Mouse (Mus musculus): ENCODE measurements at regions not wholly inside any gene's neighbourhood (a gene's known extent, or its start where the extent isn't known, plus 50 kb on each side); places are given as distances from the start of the nearest gene placed in this dataset.

DNA sequence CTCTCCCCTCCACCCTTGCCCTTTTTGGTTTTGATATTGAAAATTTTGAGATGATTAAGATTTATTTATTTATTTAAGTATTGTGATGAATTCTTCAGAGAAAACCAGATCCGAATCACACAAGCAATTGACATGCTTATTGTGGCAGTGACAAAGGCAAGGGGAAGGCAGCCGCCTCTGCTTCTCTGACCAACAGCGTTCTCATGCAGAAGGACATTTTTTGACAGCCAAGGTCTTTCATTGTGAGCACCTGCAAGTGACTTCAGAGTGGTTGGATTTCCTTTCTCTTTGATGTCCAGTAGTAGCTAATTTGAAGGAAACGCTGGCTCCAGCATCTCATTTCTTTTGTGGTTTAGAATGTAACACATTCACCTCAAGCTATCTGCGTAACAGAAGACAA lies 99.5 kb upstream of the Ccser1 start:
- TF ChIP-seq POLR2A (IDR thresholded peaks at IDR 0.05; ENCODE audit: low read depth, low read length) (no peak), CTCF (conservative IDR thresholded peaks at IDR 0.05; ENCODE audit: insufficient read depth, insufficient read length, low read depth, low read length) (no peak)

All from kidney, adult 2 months (tissue).